Mouse (Mus musculus) C2C12 (cell line): ENCODE measurements around the gene Sec14l1.

ENCODE experiments used
- CTCF ChIP-seq: IDR thresholded peaks from one replicate; pipeline ENCODE4 v1.5.1; 2011; ENCODE audit not compliant: control insufficient read depth, insufficient read depth, insufficient read length
- MAX ChIP-seq: IDR thresholded peaks from one replicate; pipeline ENCODE4 v1.6.1; 2011; ENCODE audit warnings: mild to moderate bottlenecking, control low read depth
- MYOG ChIP-seq: IDR thresholded peaks from one replicate; pipeline ENCODE4 v1.6.1; 2011; ENCODE audit not compliant: control insufficient read depth, insufficient read length; ENCODE audit errors: extremely low read depth

DNA sequence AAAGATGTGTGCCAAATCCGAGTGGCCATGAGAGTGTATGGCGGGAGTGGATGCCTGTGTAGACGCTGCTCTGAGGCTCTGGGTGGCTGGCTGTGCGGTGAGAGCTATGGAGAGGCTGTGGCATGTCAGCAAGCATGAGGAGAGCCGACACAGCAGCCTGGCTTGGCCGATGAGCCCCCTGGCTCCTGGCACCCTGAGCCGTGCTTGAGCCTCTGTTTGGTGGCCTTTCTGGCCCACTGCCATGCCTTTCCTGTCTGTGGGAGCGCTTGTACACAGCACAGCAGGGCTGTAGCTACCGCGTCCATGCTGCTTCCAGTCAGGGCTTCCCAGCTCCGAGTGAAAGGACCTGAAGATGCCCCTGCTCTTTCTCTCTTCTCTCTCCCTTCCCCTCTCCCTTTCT is 43.4 kb downstream of the Sec14l1 start:
- TF ChIP-seq CTCF (no peak), MYOG (no peak), MAX (no peak)
